Mouse (Mus musculus): Measurements from ENCODE around the gene Dctn2. TPM values are rescaled to one million over a fixed set of nuclear protein-coding genes. Genes with fewer than 3 reads are reported as not detected.

The Dctn2 gene
- 36.2 TPM for polyA plus RNA-seq (2015; fragmentation: Illumina TruSeq; extraction: RNeasy Lipid Tissue Mini Kit (QIAGEN cat#74804); ENCODE audit: insufficient read depth, low read depth, low replicate concordance)

GRCm38 (mm10) chr10:127266112-127267091 lies at the start of gene Dctn2:
TSS of gene Dctn2 (plus strand) at chr10:127266368.

GRCm38 (mm10) chr10:127262548-127263398 lies 3.4 kb upstream of the Dctn2 start, which contains the start of gene Kif5a:
TSS of gene Kif5a (minus strand) at chr10:127263348.

GRCm38 (mm10) chr10:127288800-127289572 lies 22.8 kb downstream of the Dctn2 start, which contains the start of gene Mbd6:
TSS of gene Mbd6 (minus strand) at chr10:127289018.

GRCm38 (mm10) chr10:127311476-127312355 lies 45.5 kb downstream of the Dctn2 start, which contains the start of gene Mars:
TSS of gene Mars (minus strand) at chr10:127311786.

GRCm38 (mm10) chr10:127321621-127322020 lies 55.5 kb downstream of the Dctn2 start, which contains the start of gene Arhgap9:
TSS of gene Arhgap9 (plus strand) at chr10:127321964.

Other genes starting within 250 kb of the Dctn2 start
- 16.1 TPM for gene Tsfm, start 235.5 kb upstream of the Dctn2 start, polyA plus RNA-seq (2015; fragmentation: Illumina TruSeq; extraction: RNeasy Lipid Tissue Mini Kit (QIAGEN cat#74804); ENCODE audit: insufficient read depth, low read depth, low replicate concordance)
- 22.3 TPM for gene Mettl1, start 225.0 kb upstream of the Dctn2 start, polyA plus RNA-seq (2015; fragmentation: Illumina TruSeq; extraction: RNeasy Lipid Tissue Mini Kit (QIAGEN cat#74804); ENCODE audit: insufficient read depth, low read depth, low replicate concordance)
- 3.7 TPM for gene Eef1akmt3, start 224.9 kb upstream of the Dctn2 start, polyA plus RNA-seq (2015; fragmentation: Illumina TruSeq; extraction: RNeasy Lipid Tissue Mini Kit (QIAGEN cat#74804); ENCODE audit: insufficient read depth, low read depth, low replicate concordance)
- gene Cyp27b1, start 218.1 kb upstream of the Dctn2 start, polyA plus RNA-seq (2015; fragmentation: Illumina TruSeq; extraction: RNeasy Lipid Tissue Mini Kit (QIAGEN cat#74804); ENCODE audit: insufficient read depth, low read depth, low replicate concordance), result 0.44 TPM
- gene March9, start 206.2 kb upstream of the Dctn2 start, polyA plus RNA-seq (2015; fragmentation: Illumina TruSeq; extraction: RNeasy Lipid Tissue Mini Kit (QIAGEN cat#74804); ENCODE audit: insufficient read depth, low read depth, low replicate concordance), result 2.3 TPM
- 51.8 TPM for gene Cdk4, start 202.8 kb upstream of the Dctn2 start, polyA plus RNA-seq (2015; fragmentation: Illumina TruSeq; extraction: RNeasy Lipid Tissue Mini Kit (QIAGEN cat#74804); ENCODE audit: insufficient read depth, low read depth, low replicate concordance)
- gene Tspan31, start 196.1 kb upstream of the Dctn2 start, polyA plus RNA-seq (2015; fragmentation: Illumina TruSeq; extraction: RNeasy Lipid Tissue Mini Kit (QIAGEN cat#74804); ENCODE audit: insufficient read depth, low read depth, low replicate concordance), result 26.9 TPM
- gene Agap2, start 191.1 kb upstream of the Dctn2 start, polyA plus RNA-seq (2015; fragmentation: Illumina TruSeq; extraction: RNeasy Lipid Tissue Mini Kit (QIAGEN cat#74804); ENCODE audit: insufficient read depth, low read depth, low replicate concordance), result 0.92 TPM
- 60.9 TPM for gene Os9, start 145.2 kb upstream of the Dctn2 start, polyA plus RNA-seq (2015; fragmentation: Illumina TruSeq; extraction: RNeasy Lipid Tissue Mini Kit (QIAGEN cat#74804); ENCODE audit: insufficient read depth, low read depth, low replicate concordance)
- 30.8 TPM for gene B4galnt1, start 101.1 kb upstream of the Dctn2 start, polyA plus RNA-seq (2015; fragmentation: Illumina TruSeq; extraction: RNeasy Lipid Tissue Mini Kit (QIAGEN cat#74804); ENCODE audit: insufficient read depth, low read depth, low replicate concordance)
- gene Slc26a10, start 85.7 kb upstream of the Dctn2 start, polyA plus RNA-seq (2015; fragmentation: Illumina TruSeq; extraction: RNeasy Lipid Tissue Mini Kit (QIAGEN cat#74804); ENCODE audit: insufficient read depth, low read depth, low replicate concordance), result 3.4 TPM
- 10.8 TPM for gene Arhgef25, start 76.3 kb upstream of the Dctn2 start, polyA plus RNA-seq (2015; fragmentation: Illumina TruSeq; extraction: RNeasy Lipid Tissue Mini Kit (QIAGEN cat#74804); ENCODE audit: insufficient read depth, low read depth, low replicate concordance)
- 29.3 TPM for gene Dtx3, start 70.6 kb upstream of the Dctn2 start, polyA plus RNA-seq (2015; fragmentation: Illumina TruSeq; extraction: RNeasy Lipid Tissue Mini Kit (QIAGEN cat#74804); ENCODE audit: insufficient read depth, low read depth, low replicate concordance)
- 8.2 TPM for gene Pip4k2c, start 54.8 kb upstream of the Dctn2 start, polyA plus RNA-seq (2015; fragmentation: Illumina TruSeq; extraction: RNeasy Lipid Tissue Mini Kit (QIAGEN cat#74804); ENCODE audit: insufficient read depth, low read depth, low replicate concordance)
- 1.00 TPM for gene Kif5a, start 3.0 kb upstream of the Dctn2 start, polyA plus RNA-seq (2015; fragmentation: Illumina TruSeq; extraction: RNeasy Lipid Tissue Mini Kit (QIAGEN cat#74804); ENCODE audit: insufficient read depth, low read depth, low replicate concordance)
- 27.9 TPM for gene Mbd6, start 22.6 kb downstream of the Dctn2 start, polyA plus RNA-seq (2015; fragmentation: Illumina TruSeq; extraction: RNeasy Lipid Tissue Mini Kit (QIAGEN cat#74804); ENCODE audit: insufficient read depth, low read depth, low replicate concordance)
- 53.0 TPM for gene Mars, start 45.4 kb downstream of the Dctn2 start, polyA plus RNA-seq (2015; fragmentation: Illumina TruSeq; extraction: RNeasy Lipid Tissue Mini Kit (QIAGEN cat#74804); ENCODE audit: insufficient read depth, low read depth, low replicate concordance)
- 3.8 TPM for gene Arhgap9, start 55.6 kb downstream of the Dctn2 start, polyA plus RNA-seq (2015; fragmentation: Illumina TruSeq; extraction: RNeasy Lipid Tissue Mini Kit (QIAGEN cat#74804); ENCODE audit: insufficient read depth, low read depth, low replicate concordance)
- 2.5 TPM for gene Gli1, start 75.6 kb downstream of the Dctn2 start, polyA plus RNA-seq (2015; fragmentation: Illumina TruSeq; extraction: RNeasy Lipid Tissue Mini Kit (QIAGEN cat#74804); ENCODE audit: insufficient read depth, low read depth, low replicate concordance)
- gene Inhbe, start 88.0 kb downstream of the Dctn2 start, polyA plus RNA-seq (2015; fragmentation: Illumina TruSeq; extraction: RNeasy Lipid Tissue Mini Kit (QIAGEN cat#74804); ENCODE audit: insufficient read depth, low read depth, low replicate concordance), result not detected
- not detected for gene Inhbc, start 104.1 kb downstream of the Dctn2 start, polyA plus RNA-seq (2015; fragmentation: Illumina TruSeq; extraction: RNeasy Lipid Tissue Mini Kit (QIAGEN cat#74804); ENCODE audit: insufficient read depth, low read depth, low replicate concordance)
- gene R3hdm2, start 114.0 kb downstream of the Dctn2 start, polyA plus RNA-seq (2015; fragmentation: Illumina TruSeq; extraction: RNeasy Lipid Tissue Mini Kit (QIAGEN cat#74804); ENCODE audit: insufficient read depth, low read depth, low replicate concordance), result 28.0 TPM
- 1.1 TPM for gene Stac3, start 235.3 kb downstream of the Dctn2 start, polyA plus RNA-seq (2015; fragmentation: Illumina TruSeq; extraction: RNeasy Lipid Tissue Mini Kit (QIAGEN cat#74804); ENCODE audit: insufficient read depth, low read depth, low replicate concordance)
- 6.8 TPM for gene Ndufa4l2, start 248.6 kb downstream of the Dctn2 start, polyA plus RNA-seq (2015; fragmentation: Illumina TruSeq; extraction: RNeasy Lipid Tissue Mini Kit (QIAGEN cat#74804); ENCODE audit: insufficient read depth, low read depth, low replicate concordance)

Measured in pancreas, adult 10 weeks (tissue).